Mouse (Mus musculus): ENCODE results near the gene Map2k1.
A peak's percentile ranks its signal among the peaks of the same experiment; 100 is the strongest.
"Not testable (repeated sequence)": the region's sequence is repeated elsewhere in the genome, so short reads cannot be mapped to it uniquely, and the experiment has no call there.

The Map2k1 gene

DNA sequence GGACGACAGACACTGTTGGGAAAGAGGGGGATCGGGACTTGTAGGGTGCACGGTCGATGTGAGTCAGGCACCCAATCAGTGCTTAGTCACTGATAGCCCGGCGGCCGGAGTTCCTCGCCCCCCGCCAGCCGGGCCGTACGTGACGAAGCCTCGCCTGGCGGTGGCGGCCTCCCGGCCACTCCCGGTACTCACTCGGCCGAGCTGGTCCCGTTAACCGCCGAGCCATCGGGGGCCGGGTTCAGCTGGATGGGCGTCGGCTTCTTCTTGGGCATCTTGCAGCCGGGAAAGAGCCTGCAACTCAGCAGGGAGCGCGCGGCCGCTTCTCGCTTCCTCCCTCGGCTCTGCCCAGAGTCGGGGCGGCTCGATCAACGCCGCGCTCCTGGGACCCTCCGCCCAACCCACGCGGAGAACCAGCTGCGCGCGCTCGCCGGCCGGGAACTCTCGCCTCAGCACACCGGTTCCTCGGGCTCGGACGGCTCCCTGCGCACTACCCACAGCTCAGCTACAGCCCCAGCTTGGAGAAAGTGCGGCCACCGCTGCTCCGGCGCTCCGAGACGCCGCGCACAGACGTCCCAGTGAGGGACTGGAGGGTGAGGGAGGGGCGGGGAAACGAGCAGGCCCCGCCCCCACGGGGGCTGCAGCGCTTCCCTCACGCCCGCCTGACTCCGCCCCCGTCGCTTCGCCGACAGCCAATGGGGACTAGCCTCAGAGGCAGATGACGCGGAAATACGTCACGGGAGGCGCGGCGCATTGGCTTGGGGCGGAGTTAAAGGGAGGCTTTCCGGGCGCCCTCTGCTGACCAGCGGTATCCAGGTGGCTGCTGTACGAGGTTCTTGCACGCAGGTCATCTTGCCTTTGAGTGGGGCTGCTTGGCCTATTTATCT lies at the start of gene Map2k1:
Gene Map2k1 (minus strand): TSS at position 611 of the 884 bp plus-strand sequence.
- DNase-seq: peak; percentile 99 to 100

DNA sequence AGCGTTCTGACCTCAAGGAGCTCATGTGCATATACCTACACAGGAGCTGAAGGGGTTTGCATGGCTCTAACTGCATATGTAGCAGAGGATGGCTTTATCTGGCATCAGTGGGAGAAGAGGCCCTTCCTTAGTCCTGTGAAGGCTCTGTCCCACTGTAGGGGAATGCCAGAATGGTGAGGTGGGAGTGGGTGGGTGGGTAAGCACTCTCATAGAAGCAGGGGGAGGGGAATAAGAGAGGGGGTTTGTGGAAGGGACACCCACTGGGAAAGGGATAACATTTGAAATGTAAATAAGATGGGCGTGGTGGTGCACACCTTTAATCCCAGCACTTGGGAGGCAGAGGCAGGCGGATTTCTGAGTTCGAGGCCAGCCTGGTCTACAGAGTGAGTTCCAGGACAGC lies 49.7 kb upstream of the Map2k1 start:
- not testable (repeated sequence) for DNase-seq

DNA sequence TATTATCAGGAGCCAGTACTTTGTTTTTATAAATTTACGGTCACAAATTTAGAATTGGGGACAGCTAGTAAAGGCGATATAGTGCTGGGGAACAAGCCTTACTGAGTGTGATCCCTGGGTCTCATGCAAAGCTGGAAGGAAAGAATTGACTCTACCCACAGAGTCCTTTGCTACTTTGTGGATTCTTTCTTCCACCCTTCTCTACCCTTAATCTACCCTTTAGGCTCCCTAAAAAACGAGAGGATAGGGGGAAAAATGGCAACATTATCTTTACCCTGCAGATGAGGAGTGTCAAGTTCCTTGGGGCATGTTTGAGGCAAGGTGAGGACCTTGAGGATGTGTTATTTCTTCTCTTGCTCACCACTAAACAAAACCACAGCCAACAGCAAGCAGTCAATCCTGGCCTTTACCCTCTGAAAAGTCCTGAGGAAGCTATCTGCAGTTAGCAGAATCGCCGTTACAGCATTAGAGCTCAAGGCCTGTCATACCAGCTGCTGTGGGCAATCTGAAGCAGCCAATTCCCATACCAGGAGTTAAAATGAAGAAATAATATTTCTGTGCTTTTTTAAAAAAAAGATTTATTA lies 29.1 kb upstream of the Map2k1 start:
- DNase-seq: no peak

DNA sequence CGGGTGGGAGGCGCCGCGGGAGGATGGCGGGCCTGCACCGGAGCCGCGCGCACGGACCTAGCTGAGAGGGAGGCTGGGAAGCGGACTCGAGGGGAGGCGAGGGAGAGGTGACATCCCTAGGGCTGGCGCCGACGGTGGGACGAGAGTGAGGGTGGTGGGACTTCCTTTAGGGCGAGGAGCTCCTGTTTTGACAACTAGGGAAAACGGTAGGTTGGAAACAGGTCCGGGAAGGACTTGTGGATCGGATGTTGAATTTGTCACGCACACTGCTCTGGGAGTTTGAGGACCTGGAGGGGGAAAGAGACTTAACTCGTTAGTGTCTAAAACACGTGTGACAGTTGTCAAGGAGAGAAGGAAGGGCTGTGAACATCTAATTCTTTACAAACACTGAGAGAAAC lies 28.3 kb upstream of the Map2k1 start:
- no peak for DNase-seq

DNA sequence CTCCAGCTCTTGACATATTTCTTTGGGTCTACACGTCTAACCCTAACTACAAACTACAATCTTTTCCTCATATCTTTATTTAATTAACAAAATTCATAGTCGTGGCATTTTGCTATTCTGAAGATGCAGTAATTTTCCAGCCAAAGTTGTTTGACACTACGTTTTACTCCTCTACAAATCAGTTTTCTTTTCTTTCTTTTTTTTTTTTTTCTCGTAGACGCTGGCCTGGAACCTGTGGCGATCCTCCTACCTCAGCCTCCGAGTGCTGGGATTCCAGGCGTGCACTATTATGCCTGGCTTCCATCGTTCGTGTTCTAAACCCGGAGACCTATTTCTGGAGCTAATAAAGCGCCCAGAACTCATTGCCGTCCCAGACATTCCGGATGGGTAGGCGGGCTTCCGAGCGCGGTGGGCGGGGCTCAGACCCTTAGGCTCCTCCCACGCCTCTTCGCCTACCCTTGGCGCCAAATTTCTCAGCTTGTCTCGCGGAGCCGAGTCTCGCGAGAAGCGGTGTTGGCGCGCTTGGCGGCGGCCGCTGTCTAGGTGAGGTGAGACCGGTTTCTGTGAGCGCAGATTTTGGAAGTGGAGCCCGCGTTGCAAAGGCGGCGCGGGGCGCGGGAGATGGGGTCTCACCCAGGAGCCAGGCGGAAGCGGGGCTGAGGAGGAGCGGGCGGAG lies 27.8 kb upstream of the Map2k1 start, which contains the start of gene Tipin:
Gene Tipin (plus strand): TSS at position 477 of the 676 bp plus-strand sequence.
- peak; percentile 93 to 94 for DNase-seq

DNA sequence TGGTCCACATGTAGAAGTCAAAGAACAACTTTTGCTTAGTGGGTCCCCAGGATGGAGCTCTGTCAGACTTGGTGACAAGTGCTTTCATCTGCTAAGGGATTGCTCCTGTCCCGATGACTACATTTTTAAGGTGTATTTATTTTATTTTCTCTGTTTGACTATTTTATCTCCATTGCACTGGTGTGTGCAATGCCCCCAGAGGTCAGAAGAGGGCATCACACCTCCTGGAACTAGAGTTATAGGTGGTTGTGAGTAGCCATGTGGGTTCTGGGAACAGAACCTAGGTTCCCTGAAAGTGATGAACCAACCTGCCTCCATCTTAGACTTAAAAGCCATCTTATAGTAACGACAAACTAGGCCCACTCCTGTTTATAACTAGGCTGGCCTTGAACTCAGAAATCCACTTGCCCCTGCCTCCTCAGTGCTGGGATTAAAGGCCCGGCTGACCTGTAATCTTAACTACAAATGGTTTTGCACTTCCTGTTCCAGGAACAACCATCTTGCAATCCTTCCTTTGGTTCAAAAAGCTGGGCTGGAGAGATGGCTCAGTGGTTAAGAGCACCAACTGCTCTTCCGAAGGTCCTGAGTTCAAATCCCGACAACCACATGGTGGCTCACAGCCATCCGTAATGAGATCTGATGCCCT lies 25.4 kb upstream of the Map2k1 start:
- no peak for DNase-seq

DNA sequence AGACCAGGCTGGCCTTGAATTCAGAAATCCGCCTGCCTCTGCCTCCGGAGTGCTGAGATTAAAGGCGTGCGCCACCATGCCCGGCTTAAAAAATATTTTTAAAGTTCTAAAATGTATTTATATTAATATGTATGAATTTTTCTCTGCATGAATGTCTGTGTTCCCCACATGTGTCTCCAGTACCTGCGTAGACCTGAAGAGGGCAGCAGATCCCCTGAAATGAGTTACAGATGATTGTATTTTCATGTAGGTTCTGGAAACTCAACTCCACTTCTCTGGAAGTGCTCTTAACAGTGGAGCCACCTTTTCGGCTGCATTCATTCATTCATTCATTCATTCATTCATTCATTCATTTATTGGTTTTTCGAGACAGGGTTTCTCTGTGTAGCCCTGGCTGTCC lies 24.3 kb upstream of the Map2k1 start:
- DNase-seq: peak; percentile 72 to 77

DNA sequence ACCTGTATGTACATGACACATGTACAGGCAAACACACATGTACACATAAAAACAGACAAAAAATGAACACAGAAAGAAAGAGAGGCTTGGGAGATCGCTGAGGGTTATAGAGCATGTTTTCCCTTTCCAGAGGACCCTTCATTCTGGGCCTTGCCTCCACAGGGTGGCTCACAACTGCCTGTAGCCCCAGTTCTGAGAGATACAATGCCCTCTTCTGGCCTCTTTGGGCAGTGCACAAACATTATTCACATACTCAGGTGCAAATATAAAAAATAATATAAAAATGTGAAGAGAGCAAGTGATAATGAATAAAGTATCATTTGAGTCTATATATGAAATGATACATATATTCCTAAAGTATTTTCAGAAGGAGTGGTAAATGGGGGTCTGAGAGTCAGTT lies 21.5 kb upstream of the Map2k1 start:
- DNase-seq: no peak

DNA sequence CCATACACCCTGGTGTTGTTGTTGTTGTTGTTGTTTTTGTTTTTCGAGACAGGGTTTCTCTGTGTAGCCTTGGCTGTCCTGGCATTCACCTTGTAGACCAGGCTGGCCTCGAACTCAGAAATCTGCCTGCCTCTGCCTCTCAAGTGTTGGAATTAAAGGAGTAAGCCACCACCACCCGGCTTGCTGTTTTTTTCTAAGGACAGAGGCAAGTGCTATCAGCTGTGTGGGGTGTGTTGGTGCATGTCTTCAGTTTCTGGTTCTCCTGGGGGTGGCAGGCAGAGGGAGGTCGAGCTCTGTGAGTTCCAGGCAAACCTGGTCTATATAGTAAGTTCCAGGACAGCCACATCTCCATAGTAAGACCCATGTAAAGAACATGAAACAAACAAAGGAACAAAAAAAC lies 20.9 kb upstream of the Map2k1 start:
- DNase-seq: no peak

DNA sequence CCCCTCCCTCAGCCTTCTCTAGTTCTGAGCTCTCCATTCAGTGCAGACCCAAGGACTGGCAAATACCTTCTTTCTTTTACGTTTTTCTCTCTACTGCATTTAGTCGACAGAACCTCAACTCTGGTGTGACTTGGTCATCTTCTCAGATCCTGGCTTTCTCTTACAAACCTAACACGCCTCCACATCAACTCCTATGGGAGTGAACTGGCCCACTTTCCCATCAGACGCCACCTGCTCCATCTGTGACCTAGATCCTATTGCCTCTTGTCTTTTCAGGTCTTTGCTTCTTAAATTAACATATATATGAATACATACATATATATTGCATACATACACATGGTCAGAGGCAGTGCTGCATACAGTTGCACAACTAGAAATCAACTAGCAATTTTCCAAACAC lies 20.3 kb upstream of the Map2k1 start:
- no peak for DNase-seq

DNA sequence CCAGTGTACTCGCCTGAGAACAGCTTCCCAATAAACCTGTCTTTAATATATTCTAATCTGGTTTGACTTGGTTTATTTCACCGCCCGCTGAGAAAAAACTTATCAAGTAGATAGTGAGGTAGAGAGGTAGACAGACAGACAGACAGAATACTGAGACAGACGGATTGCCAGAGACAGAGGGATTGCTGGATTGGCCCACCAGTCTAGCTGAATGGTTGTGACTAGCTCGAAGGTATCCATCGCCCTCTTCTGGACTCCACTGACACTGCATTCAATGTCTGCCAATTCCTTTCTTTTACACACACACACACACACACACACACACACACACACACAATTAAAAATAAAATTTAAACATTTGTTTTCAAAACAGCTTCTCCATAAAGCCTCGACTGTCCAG lies 19.2 kb upstream of the Map2k1 start:
- DNase-seq: peak; percentile 26 to 45

DNA sequence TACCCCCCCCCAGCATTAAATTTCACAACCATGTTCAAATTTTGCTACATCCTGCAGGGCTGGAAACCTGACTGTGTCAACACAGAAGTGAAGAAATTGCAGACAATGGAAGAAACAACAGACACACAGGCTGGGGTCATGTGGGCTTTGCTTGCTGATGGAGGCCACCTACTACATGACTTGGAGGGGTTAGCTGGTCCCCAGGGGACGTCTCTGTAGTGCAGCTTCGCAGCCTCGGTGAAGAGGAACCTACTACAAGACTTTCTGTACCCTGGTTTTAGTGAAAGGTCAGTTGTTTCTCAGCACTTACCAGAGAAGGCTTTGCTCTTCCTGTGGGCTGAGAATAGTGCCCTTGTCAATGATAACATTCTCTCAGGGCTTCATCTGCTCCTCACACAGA lies 17.8 kb upstream of the Map2k1 start:
- no peak for DNase-seq

DNA sequence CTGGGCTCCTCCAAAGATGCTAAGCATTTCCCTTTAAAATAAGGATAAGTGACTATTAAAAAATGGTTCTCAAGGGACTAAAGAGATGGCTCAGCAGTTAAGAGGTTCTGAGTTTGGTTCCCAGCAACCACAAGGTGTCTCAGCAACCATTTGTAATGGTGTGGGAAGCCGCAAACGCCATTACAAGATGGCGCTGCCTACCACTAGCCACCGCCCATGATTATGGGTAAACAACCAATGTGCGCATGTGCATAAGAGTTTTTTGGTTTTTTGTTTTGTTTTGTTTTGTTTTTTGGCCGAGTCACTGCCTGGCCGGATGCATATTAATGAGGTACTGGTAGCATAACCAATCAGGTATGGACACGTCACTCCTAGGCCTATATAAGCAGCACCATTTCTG lies 15.4 kb upstream of the Map2k1 start:
- DNase-seq: not testable (repeated sequence)

DNA sequence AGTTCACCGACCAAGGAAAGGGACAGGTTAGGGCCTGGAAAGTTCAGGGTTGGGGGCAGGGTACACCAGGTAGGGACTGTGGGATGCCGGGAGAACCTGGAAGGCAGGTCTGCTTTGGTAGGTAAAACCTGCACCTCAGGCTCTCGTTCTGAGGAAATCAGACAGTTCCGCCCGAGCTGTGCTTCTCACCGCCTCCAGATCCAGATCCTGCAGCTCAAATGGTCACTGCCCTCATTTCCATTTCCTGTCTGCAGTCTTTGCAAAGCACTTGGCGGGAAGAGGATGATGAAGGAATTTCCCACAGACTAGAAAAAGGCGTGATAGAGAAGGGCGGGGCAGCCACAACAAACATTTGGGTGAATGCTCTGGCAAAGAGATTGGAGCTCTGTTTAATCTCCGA lies 14.8 kb upstream of the Map2k1 start:
- DNase-seq: no peak

DNA sequence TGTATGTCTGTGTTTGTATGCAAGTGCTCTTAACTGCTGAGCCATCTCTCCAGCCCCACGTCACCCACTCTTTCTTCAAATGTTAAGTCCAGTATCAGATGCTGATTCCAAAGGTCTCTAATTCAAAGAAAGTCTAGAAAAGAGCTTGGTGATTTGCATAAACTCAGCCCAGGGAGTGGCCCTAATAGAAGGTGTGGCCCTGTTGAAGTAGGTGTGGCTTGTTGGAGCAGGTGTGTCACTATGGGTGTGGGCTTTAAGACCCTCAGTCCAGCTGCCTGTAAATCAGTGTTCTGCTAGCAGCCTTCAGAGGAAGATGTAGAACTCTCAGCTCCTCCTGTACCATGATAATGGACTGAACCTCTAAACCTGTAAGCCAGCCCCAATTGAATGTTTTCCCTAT lies 13.8 kb upstream of the Map2k1 start:
- DNase-seq: no peak

DNA sequence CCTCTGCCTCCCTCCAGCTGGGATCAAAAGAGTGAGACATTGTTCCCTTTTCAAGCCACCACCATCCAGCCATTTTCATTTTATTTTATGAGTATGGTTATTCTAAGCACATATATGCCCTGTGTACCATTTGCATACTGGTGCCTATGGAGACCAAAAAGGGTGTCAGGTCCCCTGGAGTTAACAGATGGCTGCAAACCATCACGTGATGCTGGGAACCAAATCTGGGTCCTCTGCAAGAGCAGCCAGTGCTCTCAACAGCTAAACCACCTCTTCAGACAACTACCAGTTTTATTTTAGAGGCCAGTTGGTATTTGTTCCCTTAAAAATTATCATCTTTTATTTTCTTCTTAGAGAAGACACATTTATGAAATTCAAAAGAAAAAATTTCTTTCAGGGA lies 11.4 kb upstream of the Map2k1 start:
- no peak for DNase-seq

DNA sequence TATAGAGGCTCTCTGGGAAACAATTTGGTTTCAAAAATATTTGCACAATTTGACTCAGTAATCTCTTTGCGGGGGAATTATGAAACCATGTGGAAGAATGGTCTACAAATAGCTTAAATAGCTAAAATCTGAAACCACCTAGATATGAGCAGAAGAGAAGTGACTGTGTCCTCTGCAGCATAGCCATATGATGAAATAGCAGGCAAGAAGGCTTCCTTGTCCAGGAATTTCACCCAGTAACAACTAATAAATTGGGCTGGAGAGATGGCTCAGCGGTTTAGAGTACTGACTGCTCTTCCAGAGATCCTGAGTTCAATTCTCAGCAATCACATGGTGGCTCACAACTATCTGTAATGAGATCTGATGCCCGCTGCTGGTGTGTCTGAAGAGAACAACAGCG lies 7.6 kb upstream of the Map2k1 start:
- DNase-seq: no peak

DNA sequence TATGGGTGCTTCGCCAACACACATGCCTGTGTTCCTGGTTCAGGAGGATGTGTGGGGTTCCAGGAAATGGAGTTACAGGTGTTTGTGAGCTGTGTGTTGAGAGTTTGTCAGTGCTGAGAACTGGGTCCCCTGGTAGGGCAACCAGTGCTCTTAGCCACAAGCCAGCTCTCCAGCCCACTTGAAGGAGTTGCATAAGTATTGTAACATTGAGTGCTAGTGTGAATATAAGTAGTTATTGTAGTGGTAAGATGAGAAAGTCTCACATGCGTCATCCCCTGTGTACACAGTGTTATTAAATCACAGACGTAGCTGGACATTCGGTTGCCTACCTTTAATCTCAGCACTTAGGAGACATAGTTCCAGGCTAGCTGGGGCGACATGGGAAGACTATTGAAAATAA lies 6.5 kb upstream of the Map2k1 start:
- DNase-seq: no peak

DNA sequence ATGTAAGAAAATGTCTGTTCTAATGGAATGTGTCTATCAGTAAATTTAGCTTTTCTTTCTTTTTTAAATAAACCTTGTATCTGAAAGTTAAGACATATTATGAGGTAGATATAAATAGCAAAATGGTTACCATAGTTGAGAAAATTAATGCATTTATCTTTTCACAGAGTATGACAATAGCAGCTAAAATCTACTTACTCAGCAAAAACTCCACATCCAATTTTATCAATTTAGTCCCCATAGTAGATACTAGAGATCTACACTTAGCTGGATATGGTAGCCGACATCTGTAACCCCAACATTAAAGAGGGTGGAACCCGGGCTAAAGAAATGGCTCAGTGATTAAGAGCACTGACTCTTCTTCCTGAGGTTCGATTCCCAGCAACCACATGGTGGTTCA lies 2.8 kb upstream of the Map2k1 start:
- no peak for DNase-seq

DNA sequence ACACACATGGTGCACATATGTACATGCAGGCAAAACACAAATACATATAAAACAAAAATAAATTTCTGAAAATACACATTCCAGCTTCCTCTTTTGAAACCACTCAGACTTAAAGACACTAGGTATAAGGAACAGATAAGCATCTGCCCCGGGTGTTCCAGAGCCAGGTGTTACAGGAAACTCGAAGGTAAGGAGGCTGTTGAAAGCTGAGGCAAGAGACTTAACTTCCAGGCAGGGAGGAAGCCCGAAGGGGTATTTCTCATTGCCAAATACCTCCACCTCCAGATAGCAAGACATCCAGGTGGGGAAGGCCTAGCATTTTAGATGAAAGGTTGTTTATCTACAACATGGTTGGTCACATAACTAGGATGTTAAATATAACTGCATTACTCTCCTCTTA lies 2.0 kb upstream of the Map2k1 start:
- no peak for DNase-seq

DNA sequence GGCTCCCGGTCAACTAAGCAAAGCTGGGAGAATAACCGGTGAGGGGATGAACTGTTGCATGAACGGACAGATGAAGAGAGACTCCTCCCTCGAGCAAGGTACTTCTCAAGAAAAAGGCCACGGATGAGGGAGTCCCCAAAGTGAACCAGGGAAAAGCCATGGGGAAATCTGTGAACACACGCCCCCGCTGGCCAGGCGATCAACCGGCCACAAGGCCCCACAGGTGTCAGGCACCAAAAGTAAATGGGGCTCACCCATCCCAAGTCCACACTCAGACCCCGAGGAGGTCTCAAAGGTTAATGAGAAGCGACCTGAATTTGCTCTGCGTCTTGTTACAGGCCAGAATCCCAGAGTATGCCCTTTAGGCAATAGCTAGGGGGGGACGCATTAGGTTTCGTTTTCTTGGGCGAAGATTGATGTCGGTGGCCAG lies 825 bp downstream of the Map2k1 start:
- peak; percentile 14 to 18 for DNase-seq

DNA sequence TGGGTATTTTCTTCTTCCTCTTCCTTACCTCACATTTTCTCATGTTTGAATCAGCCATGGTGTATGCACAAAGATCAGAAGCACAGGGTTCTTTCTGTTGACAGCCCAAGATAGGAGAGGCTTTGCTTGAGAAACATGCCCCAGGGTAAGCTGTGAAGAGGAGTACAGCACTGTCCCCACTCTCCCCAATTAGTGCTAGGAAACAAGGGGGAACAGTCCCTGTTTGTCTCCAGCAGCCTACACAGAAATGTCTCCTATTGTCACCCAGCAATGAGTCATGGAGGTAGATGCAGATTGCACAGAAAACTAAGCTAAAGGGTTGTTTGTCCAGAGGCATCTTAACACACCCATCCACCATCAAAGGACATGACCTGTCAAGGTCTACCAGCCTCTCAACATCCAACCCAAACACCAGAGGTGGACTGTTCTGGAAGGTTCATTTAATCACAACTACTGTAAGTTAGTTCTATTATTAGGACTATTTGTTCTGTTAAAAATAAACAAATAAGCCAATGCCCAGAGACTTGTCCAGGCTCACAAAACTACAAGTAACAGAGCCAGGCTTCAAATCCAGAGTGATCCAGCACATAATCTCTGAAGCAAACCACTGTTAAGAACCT lies 3.2 kb downstream of the Map2k1 start:
- no peak for DNase-seq

DNA sequence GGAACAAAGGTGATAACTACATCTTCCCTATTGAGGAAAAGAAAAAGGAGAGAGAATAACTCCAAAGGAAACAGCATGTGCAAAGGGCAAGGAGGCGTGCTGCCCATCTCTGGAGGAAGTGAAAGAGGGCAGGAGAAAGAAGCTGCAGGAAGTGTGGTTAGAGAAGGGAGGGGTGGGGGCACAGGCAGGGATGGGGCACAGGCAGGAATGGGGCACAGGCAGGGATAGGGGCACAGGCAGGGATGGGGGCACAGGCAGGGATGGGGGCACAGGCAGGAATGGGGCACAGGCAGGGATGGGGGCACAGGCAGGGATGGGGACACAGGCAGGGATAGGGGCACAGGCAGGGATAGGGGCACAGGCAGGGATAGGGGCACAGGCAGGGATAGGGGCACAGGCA lies 4.1 kb downstream of the Map2k1 start:
- no peak for DNase-seq

Measured in cerebellum, postnatal 36 days (tissue).